Mouse (Mus musculus): Measurements from ENCODE around the gene Atg10.

Atg10 gene

GRCm38 (mm10) chr13:91107308-91107946 is 116.3 kb downstream of the Atg10 start:
- DNase-seq: no peak

- DNase-seq: no peak
Observed at GRCm38 (mm10) chr13:91102238-91102637, 121.5 kb downstream of the Atg10 start.

- no peak for DNase-seq
Observed at GRCm38 (mm10) chr13:91100417-91100816, 123.4 kb downstream of the Atg10 start.

GRCm38 (mm10) chr13:91094851-91095250 is 128.9 kb downstream of the Atg10 start:
- DNase-seq: no peak

DNA sequence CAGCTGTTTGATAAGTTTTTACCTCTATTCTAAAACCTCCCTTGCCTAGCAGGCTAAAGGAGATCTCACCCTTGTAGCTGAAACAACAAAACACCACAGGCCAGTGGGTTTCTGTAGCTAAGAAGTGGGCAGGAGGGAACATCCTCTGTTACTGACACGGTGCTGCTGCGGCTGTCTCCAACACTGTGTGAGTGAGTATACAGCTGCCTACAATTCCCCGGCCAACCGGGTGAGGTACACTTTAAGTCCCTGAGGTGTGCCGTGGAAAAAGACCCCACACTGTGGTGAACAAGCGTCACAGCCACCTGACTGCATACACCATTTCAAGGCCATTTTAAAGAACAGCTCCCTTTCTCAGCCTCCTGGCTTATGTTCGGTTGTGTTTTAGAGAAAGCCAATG is 129.6 kb downstream of the Atg10 start:
- no peak for DNase-seq

GRCm38 (mm10) chr13:91093610-91094009 is 130.2 kb downstream of the Atg10 start:
- no peak for DNase-seq

DNA sequence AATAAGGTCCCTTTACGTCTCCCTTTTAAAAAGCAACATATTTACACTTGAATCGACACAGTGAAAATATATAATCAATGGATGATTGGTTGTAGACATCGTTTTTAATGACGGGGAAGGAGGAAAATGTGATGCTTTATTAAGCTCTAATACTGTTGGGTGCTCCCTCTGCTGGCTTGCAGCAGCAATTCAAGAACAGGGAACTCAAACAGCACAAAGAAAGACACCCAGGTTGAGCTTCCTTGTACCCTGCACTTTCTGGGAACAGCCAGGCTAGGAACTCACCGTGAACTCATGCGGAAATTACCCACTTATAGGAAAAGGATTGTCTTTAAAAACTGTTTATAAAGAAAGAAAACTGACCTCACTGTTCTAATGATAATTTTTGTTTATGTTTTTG is 130.6 kb downstream of the Atg10 start:
- peak; percentile 20 for DNase-seq

- DNase-seq: no peak
Observed at GRCm38 (mm10) chr13:91091731-91092190, 132.0 kb downstream of the Atg10 start.

DNA sequence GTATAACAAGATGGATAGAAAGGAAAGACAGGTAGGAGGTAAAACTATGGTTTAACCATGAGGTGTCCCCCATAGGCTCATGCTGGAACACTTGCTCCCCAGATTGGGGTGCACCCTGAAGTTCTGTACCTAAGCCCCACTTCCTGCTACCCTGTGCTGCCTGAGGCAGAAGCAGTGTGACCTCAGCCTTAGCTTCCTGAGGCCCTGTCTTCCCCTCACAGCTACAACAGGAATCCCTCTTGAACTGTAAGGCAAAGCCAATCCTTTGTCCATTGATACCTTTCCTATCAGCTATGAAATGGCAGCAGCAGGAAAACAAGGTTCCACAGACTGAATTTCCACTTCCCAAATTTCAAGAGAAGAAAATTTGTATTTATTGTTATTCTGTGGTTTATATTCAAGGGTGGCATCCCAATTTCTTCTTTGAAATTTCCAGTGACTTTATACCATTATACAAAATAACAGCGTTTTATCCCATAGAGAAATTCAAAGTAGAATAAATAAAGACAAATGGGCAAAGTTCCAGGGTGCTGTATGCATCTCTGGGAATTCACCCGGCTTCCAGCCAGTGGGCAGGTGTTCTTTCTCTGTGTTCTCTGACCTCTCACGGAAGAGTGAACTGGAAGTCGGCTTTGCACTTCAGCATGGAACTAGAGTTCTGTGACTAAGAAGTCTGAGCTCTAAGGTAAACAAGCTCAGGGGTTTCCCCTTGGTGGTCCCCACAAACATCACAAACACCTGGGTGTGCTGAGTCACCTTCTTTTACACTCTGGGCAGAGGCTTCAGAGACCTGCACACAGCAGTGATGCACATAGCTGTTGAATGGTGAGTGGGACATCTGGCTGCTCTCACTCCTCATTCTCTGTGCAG is 132.7 kb downstream of the Atg10 start:
- DNase-seq: no peak

DNA sequence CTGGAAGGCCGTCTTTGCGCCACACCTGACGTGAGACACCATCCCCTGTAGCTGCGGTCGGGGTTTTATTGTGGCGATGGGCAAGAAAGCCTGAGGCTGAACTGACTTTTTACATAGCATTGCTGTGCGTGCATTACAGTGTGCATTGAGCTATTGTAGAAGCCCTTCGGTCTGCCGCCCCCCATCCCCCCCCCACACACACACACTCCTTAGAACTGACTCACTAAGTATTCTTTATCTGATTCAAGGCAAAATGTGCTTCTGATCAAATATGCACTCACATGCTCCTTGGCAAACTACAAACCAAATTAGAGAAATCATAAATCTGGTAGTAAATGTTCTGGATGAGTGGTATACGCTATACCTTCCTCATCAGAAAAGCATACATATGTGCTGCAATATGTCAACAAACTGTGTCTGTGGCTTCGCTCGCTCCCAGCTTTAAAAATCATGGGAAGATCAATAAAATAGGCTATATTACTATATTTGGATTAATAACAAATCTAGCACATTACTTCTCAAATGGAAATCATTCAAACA is 137.3 kb downstream of the Atg10 start:
- no peak for DNase-seq

GRCm38 (mm10) chr13:91072351-91072750 is 151.4 kb downstream of the Atg10 start:
- DNase-seq: no peak

GRCm38 (mm10) chr13:91060871-91061270 is 162.9 kb downstream of the Atg10 start:
- no peak for DNase-seq

DNA sequence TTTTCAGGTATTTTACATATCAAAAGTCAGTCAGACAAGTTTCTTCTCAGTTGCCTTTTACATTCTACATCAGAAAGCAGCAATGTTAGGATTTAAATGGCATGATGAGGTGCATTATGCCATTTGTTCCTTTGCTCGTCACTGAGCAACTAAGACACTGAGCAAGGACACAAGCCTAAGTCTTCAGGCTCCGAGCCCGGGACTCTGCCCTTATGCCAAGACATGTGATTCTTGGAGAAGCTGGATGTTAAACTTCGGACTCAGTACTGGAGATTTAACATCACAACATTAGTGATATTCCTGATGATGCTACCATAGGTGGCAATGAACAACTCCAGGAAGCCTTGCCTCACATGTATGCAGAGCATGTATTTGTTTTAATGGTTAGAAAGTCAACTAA is 175.6 kb downstream of the Atg10 start:
- no peak for DNase-seq

- DNase-seq: no peak
Observed at GRCm38 (mm10) chr13:91046851-91047250, 176.9 kb downstream of the Atg10 start.

GRCm38 (mm10) chr13:91041236-91041635 is 182.5 kb downstream of the Atg10 start:
- no peak for DNase-seq

DNA sequence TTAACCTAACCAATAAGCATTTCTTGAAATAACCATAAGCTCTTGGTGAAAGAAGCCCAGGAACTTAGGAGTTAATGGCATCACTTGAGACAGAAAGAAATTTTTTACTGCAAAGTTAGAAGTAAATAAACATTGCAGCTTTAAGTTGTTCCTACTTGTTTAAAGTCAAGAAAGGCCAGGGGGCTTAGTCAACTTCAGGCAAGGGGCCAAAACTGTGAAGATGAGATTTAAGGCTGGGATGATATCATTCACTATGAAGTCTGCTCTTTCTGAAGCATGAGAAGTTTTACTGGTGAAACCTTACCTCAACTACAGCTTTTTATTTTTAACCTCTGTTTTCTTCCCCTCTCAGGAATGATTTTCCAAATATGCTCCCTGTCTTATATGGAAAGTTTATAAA is 183.3 kb downstream of the Atg10 start:
- no peak for DNase-seq

DNA sequence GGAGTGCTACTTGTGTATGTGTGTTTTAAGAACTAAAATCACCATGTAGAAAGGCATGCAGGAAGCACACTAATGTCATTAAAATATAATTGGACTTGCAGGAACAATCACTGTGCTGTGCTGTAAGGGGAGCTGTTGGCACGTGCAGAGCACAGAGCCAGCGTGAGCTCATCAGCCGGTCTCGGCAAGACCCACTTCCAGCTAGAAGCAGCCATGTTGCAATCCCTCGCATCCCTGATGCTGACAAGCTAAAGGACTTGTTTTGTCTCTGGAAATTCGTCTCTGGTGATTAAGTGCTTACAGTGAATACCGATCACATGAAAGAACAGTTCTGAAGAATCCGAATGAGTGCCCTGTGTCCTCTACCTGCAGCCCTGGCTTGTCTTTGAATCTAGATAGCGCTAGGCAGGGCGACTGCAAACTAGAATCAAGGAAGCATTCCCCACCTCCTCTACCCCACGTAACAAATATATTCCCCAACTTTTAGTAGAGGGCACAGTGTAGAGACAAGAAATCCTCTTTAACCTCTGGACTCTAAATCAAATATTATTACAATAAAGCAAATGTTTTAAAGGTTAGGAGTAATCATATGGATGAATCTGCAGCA is 184.5 kb downstream of the Atg10 start:
- DNase-seq: peak; percentile 10

- no peak for DNase-seq
Observed at GRCm38 (mm10) chr13:91038636-91039035, 185.1 kb downstream of the Atg10 start.

DNA sequence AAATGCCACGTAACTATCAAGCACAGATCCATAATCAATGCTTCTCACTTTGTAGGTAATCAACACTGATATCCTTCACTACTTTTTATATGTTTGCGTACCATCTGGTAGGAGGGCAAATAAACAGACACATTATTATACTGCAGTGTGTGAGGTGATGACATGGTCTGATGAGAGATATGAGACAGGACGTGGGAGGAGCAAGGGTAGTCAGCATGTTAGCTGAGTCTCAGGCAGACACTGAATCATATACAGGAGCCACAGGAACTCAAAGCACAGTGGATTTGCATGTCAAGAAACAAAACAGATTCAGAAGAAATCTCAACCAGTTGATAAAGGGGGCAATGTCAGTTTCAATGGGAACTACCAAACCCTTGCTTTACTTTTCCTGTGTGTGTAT is 185.7 kb downstream of the Atg10 start:
- no peak for DNase-seq

- no peak for DNase-seq
Observed at GRCm38 (mm10) chr13:91037405-91037804, 186.4 kb downstream of the Atg10 start.

- no peak for DNase-seq
Observed at GRCm38 (mm10) chr13:91031836-91032235, 191.9 kb downstream of the Atg10 start.

- DNase-seq: no peak
Observed at GRCm38 (mm10) chr13:91023447-91023846, 200.3 kb downstream of the Atg10 start.

GRCm38 (mm10) chr13:91011851-91012250 is 211.9 kb downstream of the Atg10 start:
- DNase-seq: no peak

All from liver (tissue).